Mouse (Mus musculus): ENCODE measurements around the gene Stk11ip.

DNA sequence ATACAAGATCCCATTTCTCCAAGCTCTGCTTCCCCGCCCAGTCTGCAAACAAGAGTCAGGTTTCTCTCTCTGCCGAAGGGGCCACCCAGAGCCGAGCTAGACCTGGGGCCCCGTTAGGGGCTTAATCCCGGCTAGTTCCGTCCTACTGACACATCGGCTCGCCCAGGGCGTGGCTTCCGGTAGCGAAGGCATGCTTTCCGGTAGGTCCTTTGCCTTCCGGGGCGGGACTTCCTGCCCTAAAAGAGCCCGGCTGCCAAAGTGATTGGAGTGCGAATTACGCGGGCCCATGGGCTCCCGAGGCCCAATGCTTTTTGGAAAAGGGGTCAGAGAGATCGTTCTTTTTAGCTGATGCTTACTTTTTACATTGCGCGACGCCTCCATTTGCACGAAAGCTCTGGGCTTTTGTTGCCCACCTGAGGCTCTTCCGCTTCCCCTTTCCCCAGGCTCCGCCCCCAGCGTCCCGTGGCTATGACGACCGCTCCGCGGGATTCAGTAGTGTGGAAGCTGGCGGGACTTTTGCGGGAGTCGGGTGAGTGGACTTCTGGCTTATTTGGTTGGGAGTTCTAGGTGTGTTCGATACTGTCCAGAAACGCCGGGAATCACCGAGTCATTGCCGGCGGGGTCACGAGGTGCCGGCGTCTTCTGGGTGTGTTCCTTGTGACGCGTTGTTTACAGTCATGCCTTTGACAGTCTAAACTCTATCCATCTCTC lies at the start of gene Stk11ip:
- TF ChIP-seq CTCF (IDR thresholded peaks at IDR 0.05) (no peak), EP300 (IDR thresholded peaks at IDR 0.05; ENCODE audit: insufficient read depth, low read depth, low read length) (no peak)
